Mouse (Mus musculus) cerebellum, adult 2 months (tissue): ENCODE measurements at regions not wholly inside any gene's neighbourhood (a gene's known extent, or its start where the extent isn't known, plus 50 kb on each side); places are given as distances from the start of the nearest gene placed in this dataset.

Source experiments
- DNase-seq, 2 experiments: peaks; one replicate each; pipeline ENCODE4 v3.0.0; 2021
- H3K27ac ChIP-seq: fragments of 200-500 bp; 2 replicates; pipeline ENCODE4 v1.5.1; 2012; ENCODE audit warnings: low read length, control low read depth, inconsistent platforms; ENCODE audit not compliant: insufficient read depth
- H3K27me3 ChIP-seq: fragments of 200-500 bp; 2 replicates; pipeline ENCODE4 v1.6.1; 2012; ENCODE audit warnings: inconsistent platforms, mild to moderate bottlenecking, low read length, moderate library complexity; ENCODE audit not compliant: control insufficient read depth, insufficient read depth
- H3K4me1 ChIP-seq: fragments of 200-500 bp; 2 replicates; pipeline ENCODE4 v1.6.1; 2011; ENCODE audit warnings: low read length; ENCODE audit not compliant: control insufficient read depth, insufficient read depth
- H3K4me3 ChIP-seq: fragments of 200-500 bp; replicated peaks from 2 replicates; pipeline ENCODE3; 2011; ENCODE audit warnings: mild to moderate bottlenecking, low read depth, low read length, control low read depth; ENCODE audit not compliant: insufficient read depth
- CTCF ChIP-seq: fragments of 200-500 bp; IDR thresholded peaks from 2 replicates; pipeline ENCODE4 v1.5.1; 2011; ENCODE audit warnings: low read depth, mild to moderate bottlenecking, control low read depth, low read length, moderate library complexity, borderline replicate concordance; ENCODE audit not compliant: insufficient read depth
- POLR2A ChIP-seq: fragments of 200-500 bp; IDR thresholded peaks from 2 replicates; pipeline ENCODE4 v1.6.1; 2011; ENCODE audit warnings: low read length, control low read depth, borderline replicate concordance; ENCODE audit not compliant: insufficient read depth
- WGBS: fragments of 180-500 bp; shearing (Covaris S2); methylation state at CpG from one replicate; pipeline ENCODE4 v1.1.7; 2018; 5-methylcytosine and 5-hydroxymethylcytosine counted together

DNA sequence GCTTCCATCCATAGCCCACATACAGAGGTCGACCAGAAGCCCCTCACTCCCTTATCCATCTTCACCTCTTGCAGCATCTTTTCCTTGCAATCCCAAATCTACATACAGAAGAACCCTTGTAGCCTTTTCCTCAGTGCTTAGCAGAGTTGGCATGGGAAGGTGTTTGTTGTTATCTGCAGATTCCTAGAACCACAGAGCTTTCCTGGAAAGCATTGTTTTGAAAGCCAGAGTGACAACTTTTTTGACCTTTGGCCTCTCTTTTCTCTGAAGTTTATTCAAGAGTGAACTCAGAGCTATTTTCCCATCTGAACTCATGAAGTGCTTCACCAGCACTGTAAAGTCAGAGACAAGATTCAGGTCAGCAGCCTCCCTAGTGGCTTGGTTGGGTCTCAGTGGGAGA, 209.7 kb upstream of the Foxq1 start:
- no peak overlapping the region for H3K4me3 ChIP-seq
- TF ChIP-seq POLR2A (no peak), CTCF (no peak)
- no peak for DNase-seq
- H3K4me1 ChIP-seq: no peaks in the 10 kb centered on the region
- no peak overlapping the region for H3K27ac ChIP-seq
- no peaks in the 10 kb centered on the region for H3K27me3 ChIP-seq
- WGBS: 56% methylated on average over 1 of the region's 1 CpGs

DNA sequence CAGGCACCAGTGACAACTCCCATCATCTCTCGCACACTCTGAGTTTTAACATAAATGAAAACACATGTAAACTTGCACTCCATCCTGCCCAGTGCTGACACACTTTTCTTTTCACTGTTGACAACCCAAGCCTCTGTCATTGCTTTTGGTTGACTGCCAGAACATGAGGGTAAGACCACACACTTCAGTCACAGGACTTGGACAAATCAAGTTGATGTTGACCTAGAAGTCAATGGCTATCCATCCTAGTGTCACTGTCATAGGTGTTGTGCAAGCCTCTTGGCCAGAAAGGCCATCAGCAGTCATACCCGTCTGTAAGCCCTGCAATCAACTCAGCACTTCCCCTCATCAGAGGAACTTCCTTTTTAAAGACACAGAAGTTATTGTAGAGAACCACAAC, 208.9 kb upstream of the Foxq1 start:
- Histone ChIP-seq H3K4me1 (no peaks in the 10 kb centered on the region), H3K4me3 (no peak overlapping the region), H3K27me3 (no peaks in the 10 kb centered on the region), H3K27ac (no peak overlapping the region)
- TF ChIP-seq POLR2A: no peak
- TF ChIP-seq CTCF: no peak
- no peak for DNase-seq
- 94% methylated on average over 2 of the region's 2 CpGs for WGBS

DNA sequence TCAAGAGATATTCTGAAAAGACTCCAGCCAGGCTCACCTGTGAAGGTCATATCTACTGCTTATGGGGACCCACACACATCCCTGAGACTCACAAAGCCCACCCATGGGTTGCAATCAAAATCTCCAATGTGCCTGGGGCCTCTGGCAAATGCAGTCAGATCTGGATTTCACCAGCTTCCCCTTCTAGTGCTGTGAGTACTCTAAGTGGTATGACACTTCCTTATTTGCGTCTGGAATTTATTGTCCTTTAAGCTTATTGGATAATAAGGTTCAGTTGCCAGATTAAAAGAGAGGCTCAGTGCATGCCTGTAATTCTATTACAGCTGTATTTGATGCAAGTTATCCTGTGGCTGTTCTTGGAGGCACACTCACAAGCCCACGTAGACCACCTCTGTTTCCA, 206.3 kb upstream of the Foxq1 start:
- no peaks in the 10 kb centered on the region for H3K4me1 ChIP-seq

DNA sequence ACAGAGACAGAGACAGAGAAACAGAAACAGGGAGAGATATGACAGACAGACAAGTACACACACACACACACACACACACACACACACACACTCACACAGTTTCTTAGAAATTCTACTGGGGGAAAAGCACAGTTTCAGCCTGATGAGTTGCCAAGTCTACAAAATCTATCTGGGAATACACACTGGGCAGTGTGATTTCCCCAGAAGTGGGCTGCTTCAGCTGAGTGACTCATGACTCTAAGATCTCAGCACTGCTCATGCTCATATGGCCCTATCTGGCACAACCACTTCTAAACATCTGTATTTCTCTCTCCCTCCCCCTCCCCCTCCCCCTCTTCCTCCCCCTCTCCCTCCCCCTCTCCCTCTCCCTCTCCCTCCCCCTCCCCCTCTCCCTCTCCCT, 204.5 kb upstream of the Foxq1 start:
- no peaks in the 10 kb centered on the region for H3K27me3 ChIP-seq
- no peaks in the 10 kb centered on the region for H3K4me1 ChIP-seq
- no peak overlapping the region for H3K27ac ChIP-seq
- no peak overlapping the region for H3K4me3 ChIP-seq
- no peak for DNase-seq
- TF ChIP-seq CTCF (no peak), POLR2A (no peak)

More for the DNA sequence above, 206.3 kb upstream of the Foxq1 start:
- H3K4me3 ChIP-seq: no peak overlapping the region
- H3K27ac ChIP-seq: no peak overlapping the region
- no peak for DNase-seq
- 86% methylated on average over 2 of the region's 2 CpGs for WGBS
- no peak for TF ChIP-seq CTCF
- TF ChIP-seq POLR2A: no peak
- no peaks in the 10 kb centered on the region for H3K27me3 ChIP-seq

DNA sequence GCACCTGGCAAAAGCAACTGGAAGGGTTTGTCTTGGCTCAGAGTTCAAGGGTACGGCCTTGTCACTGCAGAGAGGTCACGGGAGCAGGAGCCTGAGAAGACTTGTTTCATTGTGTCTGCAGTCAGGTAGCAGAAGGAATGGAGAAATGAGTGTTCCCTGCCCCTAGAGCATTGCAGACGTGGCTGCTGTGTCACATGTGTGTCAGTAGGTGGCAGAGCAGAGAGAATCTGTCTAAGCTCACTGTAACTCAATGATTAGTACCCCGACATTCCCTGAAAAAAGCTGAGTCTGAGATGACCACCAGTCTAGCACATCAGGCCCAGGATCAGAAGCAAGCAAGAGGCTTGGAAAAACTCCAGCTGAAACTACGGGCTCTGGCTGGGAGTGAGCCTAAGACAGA, 203.1 kb upstream of the Foxq1 start:
- no peaks in the 10 kb centered on the region for H3K4me1 ChIP-seq
- 57% methylated on average over 5 of the region's 5 CpGs for WGBS
- no peak overlapping the region for H3K27ac ChIP-seq
- no peak overlapping the region for H3K4me3 ChIP-seq
- no peak for DNase-seq
- no peaks in the 10 kb centered on the region for H3K27me3 ChIP-seq
- TF ChIP-seq CTCF (no peak; the same call in 1 of the 2 replicates), POLR2A (no peak)

DNA sequence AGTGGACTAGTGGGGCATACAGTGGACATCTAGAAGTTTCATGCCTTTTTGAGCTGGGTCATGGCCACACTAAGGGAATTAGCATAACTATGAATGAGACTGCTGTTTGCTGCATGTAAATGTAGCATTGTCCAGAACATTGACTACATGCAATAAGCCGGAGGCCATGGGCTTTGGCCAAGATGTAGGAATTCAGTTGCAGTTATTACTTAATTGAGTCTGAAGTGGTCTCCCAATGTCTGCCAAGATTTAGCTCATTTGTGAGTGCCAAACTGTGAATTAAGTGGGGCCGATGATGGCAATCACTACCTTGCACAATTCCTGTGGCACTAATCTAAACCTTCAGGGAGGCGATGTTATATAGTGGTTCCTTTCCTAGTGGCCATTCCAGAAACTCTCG, 196.6 kb upstream of the Foxq1 start:
- no peaks in the 10 kb centered on the region for H3K4me1 ChIP-seq
- no peak overlapping the region for H3K4me3 ChIP-seq
- no peak for TF ChIP-seq POLR2A
- TF ChIP-seq CTCF: no peak
- DNase-seq: no peak
- H3K27me3 ChIP-seq: no peaks in the 10 kb centered on the region
- WGBS: 46% methylated on average over 4 of the region's 4 CpGs
- H3K27ac ChIP-seq: no peak overlapping the region

DNA sequence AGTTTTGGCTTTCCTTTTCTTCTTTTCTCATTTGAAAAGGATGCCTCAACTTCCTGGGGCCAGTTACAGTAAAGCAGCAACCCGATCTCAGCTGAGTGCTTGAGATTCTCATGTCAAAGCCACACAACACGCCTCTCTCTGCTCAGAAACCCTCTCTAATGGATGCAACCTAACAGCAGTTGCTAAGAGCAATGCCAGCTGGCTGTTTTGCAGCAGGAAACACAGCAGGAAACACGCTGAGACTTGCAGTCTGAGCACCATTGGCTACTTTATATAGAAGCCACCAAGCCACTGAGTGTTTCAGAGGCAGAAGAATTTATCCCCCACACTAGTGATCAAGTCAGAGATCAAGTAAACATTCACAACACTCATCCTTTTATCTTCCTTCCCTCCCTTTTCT, 193.5 kb upstream of the Foxq1 start:
- H3K4me3 ChIP-seq: no peak overlapping the region
- no peak for TF ChIP-seq POLR2A
- no peak for TF ChIP-seq CTCF
- DNase-seq: no peak
- WGBS: 6% methylated on average over 3 of the region's 3 CpGs
- H3K4me1 ChIP-seq: no peaks in the 10 kb centered on the region
- no peak overlapping the region for H3K27ac ChIP-seq
- no peaks in the 10 kb centered on the region for H3K27me3 ChIP-seq

DNA sequence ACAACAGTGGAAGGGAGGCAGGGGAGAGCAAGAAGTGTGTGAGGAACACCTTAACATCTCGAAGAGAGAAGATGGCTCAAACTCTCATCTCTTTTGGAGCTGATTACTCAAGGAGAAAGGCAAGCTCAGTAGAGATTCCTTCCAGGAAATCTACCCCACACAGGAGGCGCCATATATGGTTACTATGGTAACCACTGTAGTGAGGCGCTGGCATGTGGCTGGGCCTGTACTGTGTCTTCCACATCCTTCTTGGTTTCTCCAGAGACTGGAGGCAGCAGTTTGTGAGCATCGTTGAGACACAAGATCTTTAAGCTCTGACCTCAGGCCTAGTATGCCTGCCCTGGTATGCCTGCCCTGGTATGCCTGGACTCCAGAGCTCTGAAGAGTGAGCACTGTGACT, 191.6 kb upstream of the Foxq1 start:
- TF ChIP-seq POLR2A (no peak), CTCF (no peak)
- Histone ChIP-seq H3K27me3 (no peaks in the 10 kb centered on the region), H3K4me1 (no peaks in the 10 kb centered on the region), H3K4me3 (no peak overlapping the region), H3K27ac (no peak overlapping the region)
- WGBS: 38% methylated on average over 4 of the region's 4 CpGs
- DNase-seq: no peak
